Mouse (Mus musculus) heart, embryonic 14.5 days (tissue): ENCODE results near the gene Ccdc82. TPM values are rescaled to one million over a fixed set of nuclear protein-coding genes. Genes with fewer than 3 reads are reported as not detected.

Source experiments
- ATAC-seq: fragments of 200-750 bp; cut with Nextera tagmentation; 2 replicates; pipeline ENCODE4 v1.8.0; 2017; ENCODE audit warnings: low read depth, moderate TSS enrichment; ENCODE audit not compliant: insufficient number of reproducible peaks, insufficient read depth, low FRiP score
- H3K27ac ChIP-seq, 2 experiments: fragments of 200-500 bp in 1 of 2; fragments of 300-500 bp in 1 of 2; sonication (generic) in 1 of 2; replicated peaks in 1 of 2; 2 replicates each; pipeline ENCODE4 v1.5.1; 2012 to 2014; ENCODE audit warnings: low read depth in 2 of 2, low read length in 2 of 2, control low read depth in 1 of 2, mild to moderate bottlenecking in 1 of 2, mixed read lengths in 1 of 2; ENCODE audit not compliant: control insufficient read depth in 1 of 2, insufficient read depth in 1 of 2
- H3K27me3 ChIP-seq: fragments of 300-500 bp; sonication (generic); 2 replicates; pipeline ENCODE4 v1.6.1; 2014; ENCODE audit warnings: mild to moderate bottlenecking, low read length, control low read depth; ENCODE audit not compliant: control insufficient read depth, insufficient read depth
- H3K36me3 ChIP-seq: fragments of 300-500 bp; sonication (generic); 2 replicates; pipeline ENCODE4 v1.6.1; 2014; ENCODE audit warnings: mild to moderate bottlenecking, control low read depth, low read length, mixed read lengths; ENCODE audit not compliant: control insufficient read depth, insufficient read depth
- H3K4me1 ChIP-seq, 2 experiments: fragments of 200-500 bp in 1 of 2; fragments of 300-500 bp in 1 of 2; sonication (generic) in 1 of 2; 2 replicates each; pipeline ENCODE4 v1.6.1; 2012 to 2014; ENCODE audit warnings: low read length in 2 of 2, control low read depth in 1 of 2, mixed read lengths in 1 of 2; ENCODE audit not compliant: control insufficient read depth in 2 of 2, insufficient read depth in 2 of 2
- H3K4me2 ChIP-seq: fragments of 300-500 bp; sonication (generic); 2 replicates; pipeline ENCODE4 v1.6.1; 2014; ENCODE audit warnings: mild to moderate bottlenecking, low read length
- H3K4me3 ChIP-seq, 2 experiments: fragments of 200-500 bp in 1 of 2; fragments of 300-500 bp in 1 of 2; sonication (generic) in 1 of 2; 2 replicates each; pipeline ENCODE4 v1.5.1; 2012 to 2014; ENCODE audit warnings: low read length in 2 of 2, mild to moderate bottlenecking in 2 of 2, control low read depth in 1 of 2, low read depth in 1 of 2, moderate library complexity in 1 of 2; ENCODE audit not compliant: control insufficient read depth in 1 of 2, insufficient read depth in 1 of 2
- H3K9ac ChIP-seq: fragments of 300-500 bp; sonication (generic); 2 replicates; pipeline ENCODE4 v1.6.1; 2014; ENCODE audit warnings: mild to moderate bottlenecking, low read length
- H3K9me3 ChIP-seq: fragments of 300-500 bp; sonication (generic); 2 replicates; pipeline ENCODE4 v1.6.1; 2016; ENCODE audit warnings: low read length, control low read depth; ENCODE audit not compliant: control insufficient read depth
- WGBS: fragments of 180-500 bp; shearing (Covaris S2); extraction: QIAGEN DNeasy Blood & Tissue Kit; methylation state at CpG from one replicate; pipeline ENCODE4 v1.1.7; 2014; 5-methylcytosine and 5-hydroxymethylcytosine counted together
- polyA plus RNA-seq: library from polyadenylated mRNA; unstranded; fragments of >200 nt; fragmentation: Nextera tagmentation; extraction: Ambion mirVana; gene quantifications from 2 replicates; pipeline ENCODE4 v1.2.1, GENCODE M21; 2014

The Ccdc82 gene
- polyA plus RNA-seq, 1 experiment from 2014 or later, result 9.1 TPM

DNA sequence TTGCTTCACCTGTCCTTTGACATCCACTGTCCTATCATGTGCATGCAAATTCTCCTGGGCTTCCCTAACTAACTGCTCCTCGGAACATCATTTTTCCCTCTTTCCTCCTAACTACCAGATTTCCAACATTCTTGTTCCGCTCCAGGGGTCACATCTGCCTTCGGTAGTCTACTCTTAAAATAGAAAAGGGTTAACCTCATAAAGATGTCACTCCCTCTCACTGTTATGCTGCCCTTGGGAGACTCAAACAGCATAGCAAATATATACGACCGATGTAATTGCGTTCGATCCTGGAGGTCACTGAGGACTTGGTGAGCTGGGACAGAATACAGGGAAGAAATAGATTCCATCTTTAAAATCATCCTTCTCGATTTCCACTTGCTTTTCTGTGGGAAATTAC, 62.0 kb downstream of the Ccdc82 start:
- H3K4me1 ChIP-seq, result peaks cover 19 to 52% of the 10 kb centered on the region in 2 experiments
- WGBS, result 84% methylated on average over 8 of the region's 8 CpGs

DNA sequence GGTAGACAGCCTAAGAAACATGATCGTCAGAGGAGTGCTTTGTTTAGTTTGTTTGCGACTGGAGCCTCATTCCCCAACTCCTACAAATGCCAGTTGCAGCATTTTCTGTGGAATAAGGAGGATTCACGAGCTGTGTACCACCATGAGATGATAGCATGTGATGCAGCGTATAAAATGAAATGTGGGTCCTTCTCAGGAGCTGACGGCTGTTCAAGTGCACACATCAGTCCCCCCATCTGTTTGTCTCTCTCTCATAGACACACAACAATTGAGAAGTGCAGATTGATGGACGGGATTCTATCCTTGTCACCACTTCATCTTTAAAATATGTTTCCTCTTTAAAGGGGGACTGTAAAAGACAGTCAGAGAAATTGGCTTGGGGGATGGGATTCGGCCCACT, 63.1 kb downstream of the Ccdc82 start:
- Histone ChIP-seq H3K9me3 (no peaks in the 10 kb centered on the region), H3K4me2 (no peak overlapping the region), H3K4me1 (peaks cover 18 to 47% of the 10 kb centered on the region in 2 experiments), H3K36me3 (no peaks in the 10 kb centered on the region), H3K9ac (peak overlapping the region; percentile 36), H3K27ac (no peak overlapping the region), H3K4me3 (no peak overlapping the region), H3K27me3 (no peaks in the 10 kb centered on the region)
- ATAC-seq, result no peak
- 41% methylated on average over 7 of the region's 7 CpGs for WGBS

More for the DNA sequence above, 62.0 kb downstream of the Ccdc82 start:
- no peak overlapping the region for H3K4me2 ChIP-seq
- H3K9ac ChIP-seq, result no peak overlapping the region
- H3K9me3 ChIP-seq, result no peaks in the 10 kb centered on the region
- H3K36me3 ChIP-seq, result no peaks in the 10 kb centered on the region
- no peak for ATAC-seq
- H3K27me3 ChIP-seq, result no peaks in the 10 kb centered on the region
- H3K4me3 ChIP-seq, result no peak overlapping the region
- no peak overlapping the region for H3K27ac ChIP-seq

DNA sequence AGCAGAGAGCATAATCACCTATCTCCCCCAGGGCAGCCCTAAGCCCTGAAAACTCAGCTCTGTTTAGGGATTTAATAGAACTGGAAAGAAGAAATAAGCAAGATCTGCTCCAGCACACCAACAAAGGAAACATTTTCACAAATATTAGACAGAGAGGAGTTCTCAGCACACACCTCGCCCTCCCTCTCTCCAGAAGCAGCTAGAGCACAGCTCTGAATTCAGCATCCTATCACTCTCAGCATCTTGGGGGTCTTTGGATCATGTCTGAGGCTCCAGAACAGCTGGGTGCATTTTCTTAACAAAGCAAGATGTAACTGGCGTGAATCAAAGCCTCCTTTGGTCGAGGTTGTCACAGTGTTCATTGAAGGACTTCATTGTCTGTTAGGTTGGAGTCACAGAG, 63.5 kb downstream of the Ccdc82 start:
- Histone ChIP-seq H3K9me3 (no peaks in the 10 kb centered on the region), H3K36me3 (no peaks in the 10 kb centered on the region), H3K4me1 (peaks cover 18 to 51% of the 10 kb centered on the region in 2 experiments), H3K9ac (peak overlapping the region; percentile 36), H3K27ac (no peak overlapping the region), H3K27me3 (no peaks in the 10 kb centered on the region), H3K4me2 (no peak overlapping the region), H3K4me3 (no peak overlapping the region)
- 67% methylated on average over 3 of the region's 3 CpGs for WGBS
- ATAC-seq, result no peak

DNA sequence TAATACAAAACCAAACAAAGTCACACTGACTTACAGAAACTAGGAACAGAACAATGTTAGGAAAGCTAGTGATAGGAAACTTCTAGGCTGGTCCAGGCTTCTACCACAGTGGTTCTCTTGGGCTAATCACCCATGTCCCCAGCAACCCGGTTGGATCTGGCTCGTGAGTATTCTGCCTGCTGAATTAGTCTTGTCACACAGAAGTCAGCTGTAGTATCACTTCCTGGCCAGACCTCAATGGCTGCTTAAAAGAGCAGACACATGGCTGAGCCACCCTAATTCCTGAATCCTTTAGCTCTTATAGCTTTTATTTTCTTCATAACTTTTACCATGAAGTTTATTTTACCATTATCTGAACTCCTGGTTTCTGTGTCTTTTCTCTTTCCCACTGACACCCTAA, 64.3 kb downstream of the Ccdc82 start:
- H3K36me3 ChIP-seq, result no peaks in the 10 kb centered on the region
- no peak overlapping the region for H3K4me2 ChIP-seq
- H3K27ac ChIP-seq, result no peak overlapping the region
- H3K9me3 ChIP-seq, result no peaks in the 10 kb centered on the region
- 32% methylated on average over 2 of the region's 2 CpGs for WGBS
- no peak overlapping the region for H3K9ac ChIP-seq
- peaks cover 22 to 59% of the 10 kb centered on the region in 2 experiments for H3K4me1 ChIP-seq
- no peaks in the 10 kb centered on the region for H3K27me3 ChIP-seq
- no peak for ATAC-seq
- no peak overlapping the region for H3K4me3 ChIP-seq

DNA sequence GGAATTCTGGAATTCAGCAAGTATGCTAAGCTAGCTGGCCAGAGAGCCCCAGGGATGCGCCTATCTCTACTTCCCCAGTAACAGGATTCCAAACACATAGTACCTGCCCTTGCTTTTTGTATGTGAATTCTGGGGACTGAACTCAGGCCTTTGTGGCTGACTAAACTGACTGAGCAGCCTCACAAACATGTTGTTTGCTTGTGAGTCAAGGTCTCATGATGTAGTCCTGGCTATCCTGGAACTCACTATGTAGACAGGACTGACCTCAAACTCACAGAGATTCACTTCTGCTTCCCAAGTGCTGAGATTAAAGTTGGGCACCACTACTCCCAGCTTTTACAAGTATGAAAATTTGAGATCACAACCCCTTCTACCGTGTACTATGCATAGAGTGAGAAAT, 67.2 kb downstream of the Ccdc82 start:
- ATAC-seq, result no peak
- Histone ChIP-seq H3K27me3 (no peaks in the 10 kb centered on the region), H3K4me3 (no peak overlapping the region), H3K27ac (no peak overlapping the region), H3K4me1 (peaks cover 12 to 55% of the 10 kb centered on the region in 2 experiments), H3K4me2 (no peak overlapping the region), H3K9ac (no peak overlapping the region), H3K9me3 (no peaks in the 10 kb centered on the region), H3K36me3 (no peaks in the 10 kb centered on the region)
- 88% methylated on average over 2 of the region's 2 CpGs for WGBS

DNA sequence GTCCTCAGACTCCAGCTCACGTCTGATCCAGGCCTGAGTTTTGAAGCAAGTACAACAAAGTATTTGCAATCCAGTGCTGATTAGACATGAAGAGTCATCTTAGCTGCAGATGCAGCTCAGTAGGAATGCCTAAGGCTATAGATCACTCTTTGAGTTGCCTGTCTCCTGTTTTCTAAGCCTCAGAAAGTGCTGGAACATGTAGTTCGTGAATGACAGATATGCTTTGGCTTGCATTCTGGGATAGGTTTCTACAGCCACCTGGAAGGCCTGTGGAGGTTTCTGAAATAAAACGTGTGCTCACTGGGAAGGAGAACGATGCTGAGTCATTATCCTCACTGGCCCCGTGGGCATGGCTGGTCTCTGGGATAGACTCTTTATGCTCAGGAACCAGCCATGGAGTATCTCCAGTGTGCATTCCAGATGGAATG, 67.8 kb downstream of the Ccdc82 start:
- 56% methylated on average over 5 of the region's 5 CpGs for WGBS
- Histone ChIP-seq H3K4me3 (no peak overlapping the region), H3K4me2 (no peak overlapping the region), H3K27ac (no peak overlapping the region), H3K9me3 (no peaks in the 10 kb centered on the region), H3K4me1 (peaks cover 12 to 52% of the 10 kb centered on the region in 2 experiments), H3K27me3 (no peaks in the 10 kb centered on the region), H3K9ac (no peak overlapping the region), H3K36me3 (no peaks in the 10 kb centered on the region)
- no peak for ATAC-seq

DNA sequence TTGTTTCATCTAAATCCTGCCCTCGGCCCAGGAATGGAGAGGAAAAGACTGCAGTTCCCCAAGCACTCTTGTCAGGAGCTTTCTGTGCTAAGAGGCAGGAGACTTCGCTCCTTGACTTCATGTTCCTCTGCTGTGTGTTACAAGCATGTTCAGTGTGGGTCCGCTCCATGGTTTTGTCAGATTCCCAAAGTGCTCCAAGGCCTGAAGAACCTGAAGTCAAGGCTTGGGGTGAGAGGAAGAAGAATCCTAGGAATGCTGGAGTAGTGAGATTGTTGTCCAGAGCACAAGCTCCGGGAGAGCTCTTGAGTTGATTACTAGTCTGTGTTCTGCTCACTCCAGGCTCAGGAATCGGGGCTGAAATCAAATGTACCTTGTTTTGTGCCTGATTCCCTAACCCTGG, 68.6 kb downstream of the Ccdc82 start:
- Histone ChIP-seq H3K27ac (peak overlapping the region; percentile 33 to 39; a peak in 2 of 4 replicates), H3K9me3 (no peaks in the 10 kb centered on the region), H3K36me3 (no peaks in the 10 kb centered on the region), H3K4me3 (no peak overlapping the region), H3K27me3 (no peaks in the 10 kb centered on the region), H3K4me1 (peaks cover 10 to 44% of the 10 kb centered on the region in 2 experiments), H3K4me2 (peak overlapping the region; percentile 0; the same call in 1 of the 2 replicates), H3K9ac (peak overlapping the region; percentile 10)
- no peak for ATAC-seq
- WGBS, result 38% methylated on average over 5 of the region's 5 CpGs

DNA sequence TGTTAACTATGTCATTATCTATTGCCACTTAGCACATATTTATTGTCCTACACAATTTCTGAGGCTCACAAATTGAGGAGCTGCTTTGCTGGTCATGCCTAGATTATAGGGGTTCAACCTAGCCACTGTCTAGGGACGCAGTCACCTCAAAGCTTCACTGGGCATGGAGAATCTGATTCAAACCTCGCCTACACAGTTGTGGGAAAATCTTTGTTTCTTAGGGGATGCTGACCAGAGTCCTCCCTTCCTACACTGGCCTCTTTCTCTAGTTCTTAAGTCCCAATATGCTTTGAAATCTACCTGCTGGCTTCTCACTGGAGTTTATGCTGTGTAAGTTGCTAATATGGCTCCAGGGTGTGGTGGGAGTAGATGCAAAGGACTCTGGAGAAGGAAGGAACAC, 72.8 kb downstream of the Ccdc82 start:
- ATAC-seq, result no peak
- Histone ChIP-seq H3K4me2 (no peak overlapping the region), H3K9me3 (no peaks in the 10 kb centered on the region), H3K4me1 (peaks cover 18 to 55% of the 10 kb centered on the region in 2 experiments), H3K9ac (no peak overlapping the region), H3K27ac (no peak overlapping the region), H3K27me3 (no peaks in the 10 kb centered on the region), H3K4me3 (no peak overlapping the region), H3K36me3 (no peaks in the 10 kb centered on the region)
- 86% methylated on average over 2 of the region's 2 CpGs for WGBS
